14 mouse cellular contexts compared by ENCODE assay signal in the genomic region with DNA sequence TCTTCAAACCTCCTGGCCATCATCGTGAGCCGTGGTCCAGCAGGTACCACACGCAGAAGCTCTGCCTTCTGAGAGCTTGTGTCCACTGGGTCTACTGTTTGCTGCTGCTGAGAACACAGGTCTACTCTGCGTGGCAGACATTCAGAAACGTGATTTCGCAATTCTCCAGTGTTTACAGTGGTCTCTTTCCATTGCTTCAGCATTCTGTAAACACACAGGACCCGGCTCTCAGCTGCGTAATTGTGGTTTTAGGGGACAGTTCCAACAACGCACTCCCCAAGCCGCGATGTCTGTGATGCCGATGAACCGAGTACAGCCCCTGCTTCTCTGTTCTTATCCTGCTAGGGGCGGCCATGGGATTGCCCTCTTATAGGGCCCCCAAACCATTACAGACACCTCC. TPM values are rescaled to one million over a fixed set of nuclear protein-coding genes. Genes with fewer than 3 reads are reported as not detected.
DNase-seq lines count a peak whose midpoint lies in the region; ATAC-seq and TF ChIP-seq lines count a peak whose summit lies in the region.
"Had no signal": no experiment of that assay in that cellular context is flagged by ENCODE, and none has a peak within 500 bp of the region (broad histone marks: within the 10 kb centered on the region; RNA-seq: fewer than 3 reads in every experiment).

No protein-coding gene starts in this region.

- no peak overlapping the region for H3K4me3 ChIP-seq in forebrain, embryonic 10.5 days
- no peak overlapping the region for H3K4me3 ChIP-seq in forebrain, embryonic 12.5 days (replicated peaks)
- H3K4me3 ChIP-seq in lung, adult 2 months (replicated peaks; ENCODE audit: extremely low read depth, low read depth, low read length), result no peak overlapping the region
- H3K4me3 ChIP-seq in lung, embryonic 16.5 days (ENCODE audit: low read length), result no peak overlapping the region
- H3K4me3 ChIP-seq in stomach, embryonic 16.5 days (replicated peaks; ENCODE audit: low read length), result no peak overlapping the region
- H3K4me3 ChIP-seq: forebrain, embryonic 15.5 days had no signal

- 0 out of 2 replicates have a peak overlapping the region, but pooled peaks have one; percentile 35 for H3K27ac ChIP-seq in forebrain, embryonic 10.5 days
- H3K27ac ChIP-seq in forebrain, embryonic 12.5 days, result no peak overlapping the region
- H3K27ac ChIP-seq in lung, embryonic 16.5 days (ENCODE audit: low read length), result peak overlapping the region; percentile 68
- peak overlapping the region; percentile 86 for H3K27ac ChIP-seq in stomach, embryonic 16.5 days (ENCODE audit: low read length)
- H3K27ac ChIP-seq: forebrain, embryonic 15.5 days; kidney, postnatal 0 days; macrophage had no signal

- H3K9me3 ChIP-seq in forebrain, embryonic 10.5 days, result no peaks in the 10 kb centered on the region
- no peaks in the 10 kb centered on the region for H3K9me3 ChIP-seq in forebrain, embryonic 12.5 days
- no peaks in the 10 kb centered on the region for H3K9me3 ChIP-seq in lung, embryonic 16.5 days (ENCODE audit: control insufficient read depth, low read length)
- 0 out of 2 replicates have a peak, but pooled peaks cover 3% of the 10 kb centered on the region for H3K9me3 ChIP-seq in stomach, embryonic 16.5 days (replicated peaks; ENCODE audit: control insufficient read depth, low read length)
- H3K9me3 ChIP-seq: forebrain, embryonic 15.5 days had no signal

- H3K27me3 ChIP-seq in forebrain, embryonic 10.5 days (ENCODE audit: poor library complexity, severe bottlenecking), result no peaks in the 10 kb centered on the region
- no peaks in the 10 kb centered on the region for H3K27me3 ChIP-seq in forebrain, embryonic 12.5 days
- H3K27me3 ChIP-seq in lung, embryonic 16.5 days (ENCODE audit: control insufficient read depth, insufficient read depth, low read depth, low read length), result no peaks in the 10 kb centered on the region
- H3K27me3 ChIP-seq in stomach, embryonic 16.5 days (ENCODE audit: control insufficient read depth, insufficient read depth, low read length), result no peaks in the 10 kb centered on the region
- H3K27me3 ChIP-seq: forebrain, embryonic 15.5 days had no signal

- WGBS in forebrain, embryonic 10.5 days, result 92% methylated on average over 14 of the region's 14 CpGs
- 92% methylated on average over 14 of the region's 14 CpGs for WGBS in forebrain, embryonic 12.5 days
- WGBS in lung, adult 2 months, result 48% methylated on average over 14 of the region's 14 CpGs
- 33% methylated on average over 14 of the region's 14 CpGs for WGBS in lung, embryonic 16.5 days
- 51% methylated on average over 14 of the region's 14 CpGs for WGBS in stomach, embryonic 16.5 days

- peaks cover 3% of the 10 kb centered on the region; the same call in 1 of the 2 replicates for H3K4me1 ChIP-seq in forebrain, embryonic 10.5 days
- H3K4me1 ChIP-seq in forebrain, embryonic 12.5 days, result no peaks in the 10 kb centered on the region
- peaks cover 3% of the 10 kb centered on the region; the same call in 1 of the 2 replicates for H3K4me1 ChIP-seq in lung, adult 2 months (ENCODE audit: control insufficient read depth, insufficient read depth, low read length)
- H3K4me1 ChIP-seq in lung, embryonic 16.5 days (replicated peaks; ENCODE audit: control insufficient read depth, insufficient read depth, low read length), result peaks cover 27% of the 10 kb centered on the region
- peaks cover 24% of the 10 kb centered on the region for H3K4me1 ChIP-seq in stomach, embryonic 16.5 days (ENCODE audit: control insufficient read depth, insufficient read depth, low read length)
- H3K4me1 ChIP-seq: forebrain, embryonic 15.5 days had no signal

- no peak overlapping the region for H3K4me2 ChIP-seq in forebrain, embryonic 12.5 days
- no peak overlapping the region for H3K4me2 ChIP-seq in lung, embryonic 16.5 days (ENCODE audit: low read depth, low read length)
- no peak overlapping the region for H3K4me2 ChIP-seq in stomach, embryonic 16.5 days (ENCODE audit: low read depth, low read length)
- H3K4me2 ChIP-seq: forebrain, embryonic 15.5 days had no signal

- no peak overlapping the region for H3K9ac ChIP-seq in forebrain, embryonic 12.5 days
- H3K9ac ChIP-seq in lung, embryonic 16.5 days (ENCODE audit: low read length), result 0 out of 2 replicates have a peak overlapping the region, but pooled peaks have one; percentile 20
- peak overlapping the region; percentile 31; the same call in 1 of the 2 replicates for H3K9ac ChIP-seq in stomach, embryonic 16.5 days (ENCODE audit: low read length)
- H3K9ac ChIP-seq: forebrain, embryonic 15.5 days had no signal

- H3K36me3 ChIP-seq in forebrain, embryonic 10.5 days (replicated peaks), result no peaks in the 10 kb centered on the region
- H3K36me3 ChIP-seq in forebrain, embryonic 12.5 days (replicated peaks), result no peaks in the 10 kb centered on the region
- no peaks in the 10 kb centered on the region for H3K36me3 ChIP-seq in lung, embryonic 16.5 days (ENCODE audit: control insufficient read depth, insufficient read depth, low read length)
- H3K36me3 ChIP-seq in stomach, embryonic 16.5 days (ENCODE audit: control insufficient read depth, insufficient read depth, low read length), result no peaks in the 10 kb centered on the region
- H3K36me3 ChIP-seq: forebrain, embryonic 15.5 days had no signal

- no peak for ATAC-seq in forebrain, embryonic 12.5 days (ENCODE audit: low FRiP score)
- peak; percentile 83 for ATAC-seq in lung, embryonic 16.5 days (ENCODE audit: low read depth)
- peak; percentile 14; the same call in 1 of the 2 replicates for ATAC-seq in stomach, embryonic 16.5 days (ENCODE audit: insufficient read depth, low FRiP score)
- ATAC-seq: forebrain, embryonic 15.5 days had no signal

- no peak for TF ChIP-seq POLR2A in lung, adult 2 months (IDR thresholded peaks at IDR 0.05; ENCODE audit: borderline replicate concordance, extremely low read depth, low read depth, low read length)

- no peak for TF ChIP-seq CTCF in lung, adult 2 months (IDR thresholded peaks at IDR 0.05; ENCODE audit: insufficient read depth, low read length)

- DNase-seq in forebrain, embryonic 10.5 days (ENCODE audit: extremely low spot score, low spot score), result no peak
- DNase-seq in lung, adult 18-20 months, result peak; percentile 38 to 70
- DNase-seq in lung, adult 2 months, result no peak
- DNase-seq in spleen, postnatal 14 days (ENCODE audit: low spot score in 2 of 2), result no peak
- no peak for DNase-seq in adrenal gland, postnatal 4 days (ENCODE audit: low spot score in 2 of 2)
- DNase-seq: cerebellum, adult 9-11 months; heart, adult 18-20 months; right cerebral cortex, postnatal 25 days had no signal

RNA-seq across cellular contexts. Expression of a gene that starts 16.1 kb away (rescaled TPM):
- 69.6 and 72.9 TPM in 2 replicates for polyA plus RNA-seq in forebrain, embryonic 10.5 days (2016; fragmentation: Nextera tagmentation; extraction: Ambion mirVana)
- 65.8 and 66.4 TPM in 2 replicates for polyA plus RNA-seq in forebrain, embryonic 12.5 days (2016; fragmentation: Nextera tagmentation; extraction: Ambion mirVana)
- 81.3 and 81.6 TPM in 2 replicates for polyA plus RNA-seq in lung, adult 2 months (2012; rRNA removed)
- polyA plus RNA-seq in lung, embryonic 16.5 days (2015; fragmentation: Nextera tagmentation; extraction: Ambion mirVana), result 126 and 132 TPM in 2 replicates
- 125 and 137 TPM in 2 replicates for polyA plus RNA-seq in stomach, embryonic 16.5 days (2015; fragmentation: Nextera tagmentation; extraction: Ambion mirVana)
- total RNA-seq in adrenal gland, postnatal 4 days (2021), result 10 to 100 TPM; 75.4 to 78.5 TPM

Comparison
In these comparisons a context has a peak if more than half of its experiments do, and no peak if none do; other contexts are left out.
1. DNase-seq: peak in lung, adult 18-20 months (2 of 2); none in forebrain, embryonic 10.5 days (single experiment), lung, adult 2 months (single experiment), spleen, postnatal 14 days (0 of 2) and adrenal gland, postnatal 4 days (0 of 2).